Mouse (Mus musculus): ENCODE data around the gene Ngly1.

Ngly1 gene

GRCm38 (mm10) chr14:16249171-16249874, at the start of gene Ngly1, which contains the start of gene Oxsm:
Ngly1 (plus strand) TSS chr14:16249280.
Oxsm (minus strand) TSS chr14:16249808.
- DNase-seq: peak; percentile 90

GRCm38 (mm10) chr14:16200220-16200912, 48.7 kb upstream of the Ngly1 start:
- no peak for DNase-seq

- peak; percentile 6 for DNase-seq
Observed at GRCm38 (mm10) chr14:16200969-16201638, 48.0 kb upstream of the Ngly1 start.

- DNase-seq: no peak
Observed at GRCm38 (mm10) chr14:16201673-16202072, 47.4 kb upstream of the Ngly1 start.

GRCm38 (mm10) chr14:16207722-16208121, 41.4 kb upstream of the Ngly1 start:
- DNase-seq: no peak

GRCm38 (mm10) chr14:16219015-16219414, 30.1 kb upstream of the Ngly1 start:
- DNase-seq: peak; percentile 25

GRCm38 (mm10) chr14:16229395-16229794, 19.7 kb upstream of the Ngly1 start:
- DNase-seq: no peak

GRCm38 (mm10) chr14:16230581-16230980, 18.5 kb upstream of the Ngly1 start:
- no peak for DNase-seq

- DNase-seq: no peak
Observed at GRCm38 (mm10) chr14:16233515-16233914, 15.6 kb upstream of the Ngly1 start.

GRCm38 (mm10) chr14:16236466-16236865, 12.6 kb upstream of the Ngly1 start:
- DNase-seq: no peak

GRCm38 (mm10) chr14:16242193-16242815, 6.8 kb upstream of the Ngly1 start:
- no peak for DNase-seq

- peak; percentile 91 for DNase-seq
Observed at GRCm38 (mm10) chr14:16242947-16243602, 6.0 kb upstream of the Ngly1 start.

- peak; percentile 25 for DNase-seq
Observed at GRCm38 (mm10) chr14:16243603-16244209, 5.4 kb upstream of the Ngly1 start.

- DNase-seq: no peak
Observed at GRCm38 (mm10) chr14:16244370-16244769, 4.7 kb upstream of the Ngly1 start.

GRCm38 (mm10) chr14:16245127-16245526, 4.0 kb upstream of the Ngly1 start:
- no peak for DNase-seq

GRCm38 (mm10) chr14:16246340-16246912, 2.7 kb upstream of the Ngly1 start:
- no peak for DNase-seq

GRCm38 (mm10) chr14:16248135-16248534, 945 bp upstream of the Ngly1 start:
- DNase-seq: no peak

GRCm38 (mm10) chr14:16248603-16249157, 400 bp upstream of the Ngly1 start:
- DNase-seq: no peak

- no peak for DNase-seq
Observed at GRCm38 (mm10) chr14:16250099-16250498, 1.0 kb downstream of the Ngly1 start.

- no peak for DNase-seq
Observed at GRCm38 (mm10) chr14:16255745-16256144, 6.7 kb downstream of the Ngly1 start.

- DNase-seq: no peak
Observed at GRCm38 (mm10) chr14:16256209-16256608, 7.1 kb downstream of the Ngly1 start.

GRCm38 (mm10) chr14:16260541-16260940, 11.5 kb downstream of the Ngly1 start:
- no peak for DNase-seq

All from lung, postnatal 14 days (tissue).